Mouse (Mus musculus) cortical plate, adult 2 months (tissue): ENCODE measurements at regions not wholly inside any gene's neighbourhood (a gene's known extent, or its start where the extent isn't known, plus 50 kb on each side); places are given as distances from the start of the nearest gene placed in this dataset.

Experiments
- CTCF ChIP-seq: fragments of 200-500 bp; IDR thresholded peaks from 2 replicates; pipeline ENCODE4 v1.5.1; 2011; ENCODE audit warnings: mild to moderate bottlenecking, control low read depth, low read length; ENCODE audit not compliant: insufficient read depth; ENCODE audit errors: extremely low read depth
- POLR2A ChIP-seq: fragments of 200-500 bp; IDR thresholded peaks from 2 replicates; pipeline ENCODE4 v1.6.1; 2011; ENCODE audit warnings: mild to moderate bottlenecking, low read length, control low read depth; ENCODE audit not compliant: insufficient read depth; ENCODE audit errors: extremely low read depth

DNA sequence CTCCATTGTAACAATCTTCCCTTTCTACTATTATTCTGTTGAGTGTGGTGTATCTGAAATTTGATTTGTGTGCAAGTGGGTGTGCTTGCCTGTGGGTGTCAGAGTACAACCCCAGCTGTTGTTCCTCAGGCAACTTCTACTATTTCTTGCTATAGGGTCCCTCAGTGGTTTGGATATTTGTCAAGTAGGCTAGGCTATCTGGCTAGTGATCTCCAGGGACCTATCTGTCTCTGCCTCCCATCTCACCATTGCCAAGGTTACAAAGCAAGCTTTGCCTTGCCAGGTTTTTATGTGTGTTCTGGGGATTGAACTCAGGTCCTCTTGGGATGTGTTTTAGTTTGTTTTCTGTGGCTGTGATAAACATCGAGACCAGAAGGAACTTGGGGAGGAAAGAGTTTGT is 74.1 kb upstream of the Stt3b start:
- TF ChIP-seq CTCF (no peak), POLR2A (no peak)
